Mouse (Mus musculus): ENCODE measurements around the gene Wipf1. TPM values are rescaled to one million over a fixed set of nuclear protein-coding genes. Genes with fewer than 3 reads are reported as not detected.

Gene Wipf1
- polyA plus RNA-seq, 1 experiment from 2014 or later, result 12.7 TPM

GRCm38 (mm10) chr2:73477501-73477900 lies 52.0 kb downstream of the Wipf1 start:
- Histone ChIP-seq H3K27ac (replicated peaks) (no peak overlapping the region; the same call in 1 of the 2 replicates), H3K9me3 (peaks cover 3% of the 10 kb centered on the region; the same call in 1 of the 2 replicates), H3K27me3 (replicated peaks; ENCODE audit: low read depth, poor library complexity, severe bottlenecking) (no peaks in the 10 kb centered on the region), H3K4me1 (peaks cover 27% of the 10 kb centered on the region), H3K4me3 (no peak overlapping the region), H3K36me3 (replicated peaks) (peaks cover 35% of the 10 kb centered on the region)
- DNase-seq (ENCODE audit: low spot score), result no peak
- WGBS, result 87% methylated on average over 7 of the region's 7 CpGs

- Histone ChIP-seq H3K9me3 (peaks cover 3% of the 10 kb centered on the region; the same call in 1 of the 2 replicates), H3K4me1 (peaks cover 13% of the 10 kb centered on the region), H3K27ac (replicated peaks) (no peak overlapping the region), H3K36me3 (replicated peaks) (peaks cover 25% of the 10 kb centered on the region), H3K27me3 (replicated peaks; ENCODE audit: low read depth, poor library complexity, severe bottlenecking) (no peaks in the 10 kb centered on the region), H3K4me3 (no peak overlapping the region)
- DNase-seq (ENCODE audit: low spot score), result no peak
- WGBS, result 77% methylated on average over 3 of the region's 3 CpGs
Observed at GRCm38 (mm10) chr2:73475519-73475918, 54.0 kb downstream of the Wipf1 start.

- peaks cover 9% of the 10 kb centered on the region; the same call in 1 of the 2 replicates for H3K36me3 ChIP-seq (replicated peaks)
- 89% methylated on average over 2 of the region's 2 CpGs for WGBS
- no peaks in the 10 kb centered on the region for H3K27me3 ChIP-seq (replicated peaks; ENCODE audit: low read depth, poor library complexity, severe bottlenecking)
- DNase-seq (ENCODE audit: low spot score), result no peak
- H3K27ac ChIP-seq (replicated peaks), result no peak overlapping the region
- H3K9me3 ChIP-seq, result no peaks in the 10 kb centered on the region
- no peak overlapping the region for H3K4me3 ChIP-seq
- H3K4me1 ChIP-seq, result no peaks in the 10 kb centered on the region
Observed at GRCm38 (mm10) chr2:73472130-73472529, 57.4 kb downstream of the Wipf1 start.

- no peaks in the 10 kb centered on the region for H3K9me3 ChIP-seq
- H3K4me1 ChIP-seq, result no peaks in the 10 kb centered on the region
- no peak overlapping the region for H3K27ac ChIP-seq (replicated peaks)
- no peak for DNase-seq (ENCODE audit: low spot score)
- H3K36me3 ChIP-seq (replicated peaks), result peaks cover 4% of the 10 kb centered on the region; the same call in 1 of the 2 replicates
- no peaks in the 10 kb centered on the region for H3K27me3 ChIP-seq (replicated peaks; ENCODE audit: low read depth, poor library complexity, severe bottlenecking)
- 89% methylated on average over 10 of the region's 10 CpGs for WGBS
- no peak overlapping the region for H3K4me3 ChIP-seq
Observed at GRCm38 (mm10) chr2:73470146-73470630, 59.3 kb downstream of the Wipf1 start.

GRCm38 (mm10) chr2:73469552-73469951 lies 60.0 kb downstream of the Wipf1 start:
- Histone ChIP-seq H3K27ac (replicated peaks) (no peak overlapping the region), H3K4me1 (peaks cover under 1% of the 10 kb centered on the region; the same call in 1 of the 2 replicates), H3K9me3 (no peaks in the 10 kb centered on the region), H3K27me3 (replicated peaks; ENCODE audit: low read depth, poor library complexity, severe bottlenecking) (no peaks in the 10 kb centered on the region), H3K4me3 (no peak overlapping the region), H3K36me3 (replicated peaks) (peaks cover 4% of the 10 kb centered on the region; the same call in 1 of the 2 replicates)
- no peak for DNase-seq (ENCODE audit: low spot score)
- WGBS, result 85% methylated on average over 6 of the region's 6 CpGs

- H3K9me3 ChIP-seq, result no peaks in the 10 kb centered on the region
- H3K4me3 ChIP-seq, result no peak overlapping the region
- H3K36me3 ChIP-seq (replicated peaks), result peaks cover 4% of the 10 kb centered on the region; the same call in 1 of the 2 replicates
- DNase-seq (ENCODE audit: low spot score), result no peak
- 91% methylated on average over 5 of the region's 5 CpGs for WGBS
- no peak overlapping the region for H3K27ac ChIP-seq (replicated peaks)
- H3K4me1 ChIP-seq, result peaks cover 4% of the 10 kb centered on the region; the same call in 1 of the 2 replicates
- no peaks in the 10 kb centered on the region for H3K27me3 ChIP-seq (replicated peaks; ENCODE audit: low read depth, poor library complexity, severe bottlenecking)
Observed at GRCm38 (mm10) chr2:73468993-73469392, 60.5 kb downstream of the Wipf1 start.

- Histone ChIP-seq H3K4me3 (no peak overlapping the region), H3K4me1 (peaks cover 9% of the 10 kb centered on the region), H3K9me3 (no peaks in the 10 kb centered on the region), H3K27ac (replicated peaks) (no peak overlapping the region), H3K36me3 (replicated peaks) (peaks cover 4% of the 10 kb centered on the region), H3K27me3 (replicated peaks; ENCODE audit: low read depth, poor library complexity, severe bottlenecking) (no peaks in the 10 kb centered on the region)
- no peak for DNase-seq (ENCODE audit: low spot score)
- WGBS, result 84% methylated on average over 7 of the region's 7 CpGs
Observed at GRCm38 (mm10) chr2:73467071-73467851, 62.3 kb downstream of the Wipf1 start.

- H3K27me3 ChIP-seq (replicated peaks; ENCODE audit: low read depth, poor library complexity, severe bottlenecking), result no peaks in the 10 kb centered on the region
- no peak for DNase-seq (ENCODE audit: low spot score)
- WGBS, result 95% methylated on average over 10 of the region's 10 CpGs
Observed at GRCm38 (mm10) chr2:73466481-73466880, 63.1 kb downstream of the Wipf1 start.

GRCm38 (mm10) chr2:73463431-73464194 lies 65.9 kb downstream of the Wipf1 start:
- H3K36me3 ChIP-seq (replicated peaks), result peaks cover 4% of the 10 kb centered on the region
- peak overlapping the region; percentile 51; the same call in 1 of the 2 replicates for H3K27ac ChIP-seq (replicated peaks)
- no peaks in the 10 kb centered on the region for H3K27me3 ChIP-seq (replicated peaks; ENCODE audit: low read depth, poor library complexity, severe bottlenecking)
- H3K4me3 ChIP-seq, result no peak overlapping the region
- DNase-seq (ENCODE audit: low spot score), result no peak
- H3K4me1 ChIP-seq, result peaks cover 12% of the 10 kb centered on the region
- 57% methylated on average over 7 of the region's 7 CpGs for whole genome bisulfite sequencing
- no peaks in the 10 kb centered on the region for H3K9me3 ChIP-seq

More at GRCm38 (mm10) chr2:73466481-73466880, 63.1 kb downstream of the Wipf1 start:
- Histone ChIP-seq H3K9me3 (no peaks in the 10 kb centered on the region), H3K4me1 (peaks cover 9% of the 10 kb centered on the region), H3K36me3 (replicated peaks) (peaks cover 4% of the 10 kb centered on the region), H3K27ac (replicated peaks) (no peak overlapping the region), H3K4me3 (no peak overlapping the region)

GRCm38 (mm10) chr2:73462757-73463339 lies 66.7 kb downstream of the Wipf1 start:
- H3K36me3 ChIP-seq (replicated peaks), result peaks cover 4% of the 10 kb centered on the region
- DNase-seq (ENCODE audit: low spot score), result no peak
- H3K4me3 ChIP-seq, result no peak overlapping the region
- peaks cover 12% of the 10 kb centered on the region for H3K4me1 ChIP-seq
- no peaks in the 10 kb centered on the region for H3K9me3 ChIP-seq
- H3K27ac ChIP-seq (replicated peaks), result no peak overlapping the region
- H3K27me3 ChIP-seq (replicated peaks; ENCODE audit: low read depth, poor library complexity, severe bottlenecking), result no peaks in the 10 kb centered on the region
- 90% methylated on average over 12 of the region's 12 CpGs for WGBS

- DNase-seq (ENCODE audit: low spot score), result no peak
- Histone ChIP-seq H3K9me3 (no peaks in the 10 kb centered on the region), H3K27me3 (replicated peaks; ENCODE audit: low read depth, poor library complexity, severe bottlenecking) (no peaks in the 10 kb centered on the region), H3K36me3 (replicated peaks) (peaks cover 4% of the 10 kb centered on the region), H3K27ac (replicated peaks) (no peak overlapping the region), H3K4me3 (no peak overlapping the region), H3K4me1 (peaks cover 12% of the 10 kb centered on the region)
- 82% methylated on average over 2 of the region's 2 CpGs for WGBS
Observed at GRCm38 (mm10) chr2:73462265-73462664, 67.3 kb downstream of the Wipf1 start.

- H3K36me3 ChIP-seq (replicated peaks), result peaks cover 4% of the 10 kb centered on the region
- 49% methylated on average over 3 of the region's 3 CpGs for WGBS
- no peak overlapping the region for H3K4me3 ChIP-seq
- DNase-seq (ENCODE audit: low spot score), result no peak
- H3K9me3 ChIP-seq, result no peaks in the 10 kb centered on the region
- no peak overlapping the region for H3K27ac ChIP-seq (replicated peaks)
- H3K27me3 ChIP-seq (replicated peaks; ENCODE audit: low read depth, poor library complexity, severe bottlenecking), result no peaks in the 10 kb centered on the region
- H3K4me1 ChIP-seq, result peaks cover 12% of the 10 kb centered on the region
Observed at GRCm38 (mm10) chr2:73460168-73460567, 69.4 kb downstream of the Wipf1 start.
